Mouse (Mus musculus): ENCODE data around the gene Ropn1l. TPM values are rescaled to one million over a fixed set of nuclear protein-coding genes. Genes with fewer than 3 reads are reported as not detected.

The Ropn1l gene
- polyA plus RNA-seq, 1 experiment from 2014 or later: 3.4 TPM

GRCm38 (mm10) chr15:31433768-31434167 is 19.8 kb downstream of the Ropn1l start:
- 0 out of 2 replicates have a peak, but pooled peaks cover under 1% of the 10 kb centered on the region for H3K4me1 ChIP-seq
- no peaks in the 10 kb centered on the region for H3K9me3 ChIP-seq
- H3K4me3 ChIP-seq: no peak overlapping the region
- no peaks in the 10 kb centered on the region for H3K36me3 ChIP-seq
- no peak for DNase-seq (ENCODE audit: low spot score)
- WGBS: 79% methylated on average over 7 of the region's 7 CpGs
- no peaks in the 10 kb centered on the region for H3K27me3 ChIP-seq (ENCODE audit: insufficient read depth, poor library complexity, severe bottlenecking)
- H3K27ac ChIP-seq: no peak overlapping the region

- WGBS: 73% methylated on average over 8 of the region's 8 CpGs
- no peaks in the 10 kb centered on the region for H3K27me3 ChIP-seq (ENCODE audit: insufficient read depth, poor library complexity, severe bottlenecking)
- 0 out of 2 replicates have a peak, but pooled peaks cover 3% of the 10 kb centered on the region for H3K4me1 ChIP-seq
- H3K4me3 ChIP-seq: no peak overlapping the region
- no peaks in the 10 kb centered on the region for H3K36me3 ChIP-seq
- no peaks in the 10 kb centered on the region for H3K9me3 ChIP-seq
- H3K27ac ChIP-seq: no peak overlapping the region
- no peak for DNase-seq (ENCODE audit: low spot score)
These were observed 21.7 kb downstream of the Ropn1l start for GRCm38 (mm10) chr15:31431847-31432246.

GRCm38 (mm10) chr15:31430014-31430413 is 23.5 kb downstream of the Ropn1l start:
- Histone ChIP-seq H3K27me3 (ENCODE audit: insufficient read depth, poor library complexity, severe bottlenecking) (peaks cover 11% of the 10 kb centered on the region; the same call in 1 of the 2 replicates), H3K27ac (no peak overlapping the region), H3K4me3 (no peak overlapping the region), H3K36me3 (no peaks in the 10 kb centered on the region), H3K9me3 (no peaks in the 10 kb centered on the region), H3K4me1 (peaks cover 11% of the 10 kb centered on the region)
- 59% methylated on average over 2 of the region's 2 CpGs for WGBS
- DNase-seq (ENCODE audit: low spot score): no peak

- Histone ChIP-seq H3K27me3 (ENCODE audit: insufficient read depth, poor library complexity, severe bottlenecking) (peaks cover 11% of the 10 kb centered on the region; the same call in 1 of the 2 replicates), H3K9me3 (no peaks in the 10 kb centered on the region)
- 77% methylated on average over 7 of the region's 7 CpGs for WGBS
These were observed 24.1 kb downstream of the Ropn1l start for GRCm38 (mm10) chr15:31429429-31429828.

GRCm38 (mm10) chr15:31428571-31428970 is 25.0 kb downstream of the Ropn1l start:
- Histone ChIP-seq H3K27ac (no peak overlapping the region), H3K9me3 (no peaks in the 10 kb centered on the region), H3K27me3 (ENCODE audit: insufficient read depth, poor library complexity, severe bottlenecking) (peaks cover 11% of the 10 kb centered on the region; the same call in 1 of the 2 replicates), H3K36me3 (no peaks in the 10 kb centered on the region), H3K4me3 (no peak overlapping the region), H3K4me1 (peaks cover 11% of the 10 kb centered on the region)
- DNase-seq (ENCODE audit: low spot score): no peak
- WGBS: 73% methylated on average over 12 of the region's 12 CpGs

More at GRCm38 (mm10) chr15:31429429-31429828, 24.1 kb downstream of the Ropn1l start:
- no peak overlapping the region for H3K4me3 ChIP-seq
- peaks cover 11% of the 10 kb centered on the region for H3K4me1 ChIP-seq
- no peak overlapping the region for H3K27ac ChIP-seq
- no peaks in the 10 kb centered on the region for H3K36me3 ChIP-seq
- no peak for DNase-seq (ENCODE audit: low spot score)

GRCm38 (mm10) chr15:31427390-31427789 is 26.1 kb downstream of the Ropn1l start:
- no peak for DNase-seq (ENCODE audit: low spot score)
- no peaks in the 10 kb centered on the region for H3K9me3 ChIP-seq
- no peaks in the 10 kb centered on the region for H3K36me3 ChIP-seq
- peaks cover 18% of the 10 kb centered on the region for H3K4me1 ChIP-seq
- no peak overlapping the region for H3K27ac ChIP-seq
- H3K27me3 ChIP-seq (ENCODE audit: insufficient read depth, poor library complexity, severe bottlenecking): peaks cover 11% of the 10 kb centered on the region; the same call in 1 of the 2 replicates
- no peak overlapping the region for H3K4me3 ChIP-seq
- WGBS: 56% methylated on average over 3 of the region's 3 CpGs

- H3K4me3 ChIP-seq: no peak overlapping the region
- peaks cover 11% of the 10 kb centered on the region; the same call in 1 of the 2 replicates for H3K27me3 ChIP-seq (ENCODE audit: insufficient read depth, poor library complexity, severe bottlenecking)
- WGBS: 36% methylated on average over 8 of the region's 8 CpGs
- no peaks in the 10 kb centered on the region for H3K36me3 ChIP-seq
- peaks cover 18% of the 10 kb centered on the region for H3K4me1 ChIP-seq
- no peak overlapping the region for H3K27ac ChIP-seq
- no peak for DNase-seq (ENCODE audit: low spot score)
- H3K9me3 ChIP-seq: no peaks in the 10 kb centered on the region
These were observed 27.4 kb downstream of the Ropn1l start for GRCm38 (mm10) chr15:31426066-31426706.

GRCm38 (mm10) chr15:31422649-31423369 is 30.7 kb downstream of the Ropn1l start:
- H3K27ac ChIP-seq: peak overlapping the region; percentile 76
- peaks cover 20% of the 10 kb centered on the region for H3K4me1 ChIP-seq
- H3K36me3 ChIP-seq: no peaks in the 10 kb centered on the region
- DNase-seq (ENCODE audit: low spot score): peak; percentile 87
- 17% methylated on average over 7 of the region's 7 CpGs for WGBS
- H3K9me3 ChIP-seq: no peaks in the 10 kb centered on the region
- H3K27me3 ChIP-seq (ENCODE audit: insufficient read depth, poor library complexity, severe bottlenecking): peaks cover 11% of the 10 kb centered on the region; the same call in 1 of the 2 replicates
- peak overlapping the region; percentile 36 for H3K4me3 ChIP-seq

- Histone ChIP-seq H3K4me3 (no peak overlapping the region), H3K4me1 (peaks cover 32% of the 10 kb centered on the region), H3K36me3 (no peaks in the 10 kb centered on the region), H3K27ac (no peak overlapping the region), H3K27me3 (ENCODE audit: insufficient read depth, poor library complexity, severe bottlenecking) (no peaks in the 10 kb centered on the region), H3K9me3 (no peaks in the 10 kb centered on the region)
- WGBS: 31% methylated on average over 9 of the region's 9 CpGs
- no peak for DNase-seq (ENCODE audit: low spot score)
These were observed 34.5 kb downstream of the Ropn1l start for GRCm38 (mm10) chr15:31419037-31419436.

GRCm38 (mm10) chr15:31418686-31419024 is 34.9 kb downstream of the Ropn1l start:
- Histone ChIP-seq H3K4me1 (peaks cover 32% of the 10 kb centered on the region), H3K27me3 (ENCODE audit: insufficient read depth, poor library complexity, severe bottlenecking) (no peaks in the 10 kb centered on the region), H3K36me3 (no peaks in the 10 kb centered on the region), H3K4me3 (peak overlapping the region; percentile 37), H3K27ac (peak overlapping the region; percentile 31; the same call in 1 of the 2 replicates), H3K9me3 (no peaks in the 10 kb centered on the region)
- 7% methylated on average over 7 of the region's 7 CpGs for WGBS
- DNase-seq (ENCODE audit: low spot score): no peak

GRCm38 (mm10) chr15:31417796-31418685 is 35.5 kb downstream of the Ropn1l start:
- Histone ChIP-seq H3K27me3 (ENCODE audit: insufficient read depth, poor library complexity, severe bottlenecking) (no peaks in the 10 kb centered on the region), H3K27ac (peak overlapping the region; percentile 31), H3K36me3 (no peaks in the 10 kb centered on the region), H3K9me3 (no peaks in the 10 kb centered on the region), H3K4me1 (peaks cover 32% of the 10 kb centered on the region), H3K4me3 (peak overlapping the region; percentile 37)
- 36% methylated on average over 21 of the region's 21 CpGs for WGBS
- DNase-seq (ENCODE audit: low spot score): no peak

GRCm38 (mm10) chr15:31417409-31417795 is 36.1 kb downstream of the Ropn1l start:
- H3K9me3 ChIP-seq: no peaks in the 10 kb centered on the region
- 0 out of 2 replicates have a peak overlapping the region, but pooled peaks have one; percentile 31 for H3K27ac ChIP-seq
- whole genome bisulfite sequencing: 44% methylated on average over 6 of the region's 6 CpGs
- no peak overlapping the region for H3K4me3 ChIP-seq
- H3K4me1 ChIP-seq: peaks cover 32% of the 10 kb centered on the region
- no peaks in the 10 kb centered on the region for H3K27me3 ChIP-seq (ENCODE audit: insufficient read depth, poor library complexity, severe bottlenecking)
- DNase-seq (ENCODE audit: low spot score): no peak
- H3K36me3 ChIP-seq: no peaks in the 10 kb centered on the region
